Mouse (Mus musculus): Measurements from ENCODE around the gene Ifnar2. TPM values are rescaled to one million over a fixed set of nuclear protein-coding genes. Genes with fewer than 3 reads are reported as not detected.

Gene Ifnar2
- polyA plus RNA-seq, 1 experiment = 96.3 TPM

- Histone ChIP-seq H3K4me1 (ENCODE audit: control insufficient read depth, insufficient read depth, low read length) (peaks cover 21% of the 10 kb centered on the region), H3K4me3 (replicated peaks; ENCODE audit: extremely low read depth, low read depth, low read length) (no peak overlapping the region)
- no peak for DNase-seq
- TF ChIP-seq POLR2A (IDR thresholded peaks at IDR 0.05; ENCODE audit: borderline replicate concordance, extremely low read depth, low read depth, low read length) = no peak
- TF ChIP-seq CTCF (IDR thresholded peaks at IDR 0.05; ENCODE audit: insufficient read depth, low read length) = no peak
- 73% methylated on average over 2 of the region's 2 CpGs for WGBS
These were observed 5.5 kb upstream of the Ifnar2 start for GRCm38 (mm10) chr16:91367066-91367465.

DNA sequence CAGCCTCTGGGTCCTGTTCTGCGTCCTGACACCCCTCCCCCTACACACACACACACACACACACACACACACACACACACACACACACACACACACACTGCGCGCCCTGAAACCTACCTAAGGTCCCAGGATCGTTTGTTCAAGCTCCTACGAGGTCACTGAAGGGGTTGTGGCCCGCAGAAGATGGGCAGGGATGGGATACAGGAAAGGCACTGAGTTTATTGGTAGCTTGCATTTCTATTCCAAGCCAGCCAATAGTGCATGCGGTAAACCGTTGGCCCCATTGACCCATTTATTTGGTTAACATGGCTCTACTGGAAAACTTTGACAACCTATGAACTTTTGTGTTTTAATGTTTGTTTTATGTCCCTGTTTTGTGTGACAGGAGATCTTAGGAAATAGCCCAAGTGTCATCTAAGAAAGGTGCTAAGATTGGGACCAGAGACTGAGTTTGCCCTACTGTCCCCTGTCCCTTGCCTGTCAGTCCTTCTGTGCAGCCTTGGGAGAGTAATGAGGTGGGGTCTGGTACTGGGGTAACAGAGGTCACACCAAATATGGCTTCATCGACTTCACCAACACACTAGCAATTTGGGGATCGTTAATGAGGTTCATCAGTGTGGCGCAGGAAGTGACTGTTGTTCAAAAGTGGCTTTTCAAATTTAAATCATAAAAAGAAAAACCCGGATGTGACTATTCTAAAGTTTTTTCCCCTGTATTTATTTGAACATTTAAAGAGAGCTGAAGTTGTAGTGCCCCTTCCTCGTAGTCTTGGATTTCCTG is 1.1 kb downstream of the Ifnar2 start:
- 9% methylated on average over 13 of the region's 13 CpGs for WGBS
- Histone ChIP-seq H3K4me1 (ENCODE audit: control insufficient read depth, insufficient read depth, low read length) (peaks cover 17% of the 10 kb centered on the region), H3K4me3 (replicated peaks; ENCODE audit: extremely low read depth, low read depth, low read length) (peak overlapping the region; percentile 80)
- no peak for TF ChIP-seq CTCF (IDR thresholded peaks at IDR 0.05; ENCODE audit: insufficient read depth, low read length)
- TF ChIP-seq POLR2A (IDR thresholded peaks at IDR 0.05; ENCODE audit: borderline replicate concordance, extremely low read depth, low read depth, low read length) = no peak
- no peak for DNase-seq

DNA sequence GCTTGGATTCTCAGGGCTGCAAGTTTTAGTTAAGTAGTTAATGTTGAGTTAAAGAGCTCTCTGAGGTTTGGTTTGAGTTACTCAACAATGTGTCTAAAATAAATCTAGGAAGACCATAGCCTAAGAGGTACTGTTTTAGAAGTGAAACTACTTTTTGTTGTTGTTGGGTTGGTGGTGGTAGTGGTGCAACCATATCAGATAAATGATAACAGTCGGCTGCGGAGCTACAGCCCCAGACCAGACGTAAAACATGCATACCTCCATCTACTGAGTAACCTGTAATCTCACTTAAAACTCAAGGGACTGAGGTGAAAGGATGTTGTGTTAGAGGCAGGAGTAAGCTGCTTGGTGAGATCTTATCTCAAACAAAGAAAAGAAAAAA is 1.7 kb downstream of the Ifnar2 start:
- peaks cover 20% of the 10 kb centered on the region for H3K4me1 ChIP-seq (ENCODE audit: control insufficient read depth, insufficient read depth, low read length)
- WGBS = 16% methylated on average over 3 of the region's 3 CpGs
- no peak for DNase-seq
- TF ChIP-seq CTCF (IDR thresholded peaks at IDR 0.05; ENCODE audit: insufficient read depth, low read length) (no peak), POLR2A (IDR thresholded peaks at IDR 0.05; ENCODE audit: borderline replicate concordance, extremely low read depth, low read depth, low read length) (no peak)
- H3K4me3 ChIP-seq (replicated peaks; ENCODE audit: extremely low read depth, low read depth, low read length) = peak overlapping the region; percentile 21

DNA sequence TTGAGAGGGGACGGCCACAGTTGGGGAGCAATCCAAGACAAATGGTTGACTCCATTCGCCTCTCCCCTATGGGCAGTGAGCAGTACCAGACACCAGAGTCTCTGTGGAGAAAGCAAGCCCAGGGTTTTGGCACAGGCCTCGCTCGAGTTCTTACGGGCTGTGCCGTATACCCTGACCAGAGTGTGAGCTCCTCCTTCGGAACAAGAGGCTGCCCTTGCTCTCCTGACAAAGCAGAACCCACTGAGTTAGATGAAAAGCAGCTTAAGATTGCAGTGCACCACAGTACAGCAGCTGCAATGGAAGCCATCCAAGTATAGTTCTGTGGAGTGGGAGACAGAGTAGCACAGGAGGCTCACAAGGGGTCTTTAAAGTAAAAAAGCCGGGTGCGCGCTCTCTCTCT is 4.1 kb downstream of the Ifnar2 start:
- peaks cover 34% of the 10 kb centered on the region for H3K4me1 ChIP-seq (ENCODE audit: control insufficient read depth, insufficient read depth, low read length)
- DNase-seq = no peak
- no peak for TF ChIP-seq POLR2A (IDR thresholded peaks at IDR 0.05; ENCODE audit: borderline replicate concordance, extremely low read depth, low read depth, low read length)
- no peak for TF ChIP-seq CTCF (IDR thresholded peaks at IDR 0.05; ENCODE audit: insufficient read depth, low read length)
- no peak overlapping the region for H3K4me3 ChIP-seq (replicated peaks; ENCODE audit: extremely low read depth, low read depth, low read length)
- WGBS = 76% methylated on average over 10 of the region's 10 CpGs

DNA sequence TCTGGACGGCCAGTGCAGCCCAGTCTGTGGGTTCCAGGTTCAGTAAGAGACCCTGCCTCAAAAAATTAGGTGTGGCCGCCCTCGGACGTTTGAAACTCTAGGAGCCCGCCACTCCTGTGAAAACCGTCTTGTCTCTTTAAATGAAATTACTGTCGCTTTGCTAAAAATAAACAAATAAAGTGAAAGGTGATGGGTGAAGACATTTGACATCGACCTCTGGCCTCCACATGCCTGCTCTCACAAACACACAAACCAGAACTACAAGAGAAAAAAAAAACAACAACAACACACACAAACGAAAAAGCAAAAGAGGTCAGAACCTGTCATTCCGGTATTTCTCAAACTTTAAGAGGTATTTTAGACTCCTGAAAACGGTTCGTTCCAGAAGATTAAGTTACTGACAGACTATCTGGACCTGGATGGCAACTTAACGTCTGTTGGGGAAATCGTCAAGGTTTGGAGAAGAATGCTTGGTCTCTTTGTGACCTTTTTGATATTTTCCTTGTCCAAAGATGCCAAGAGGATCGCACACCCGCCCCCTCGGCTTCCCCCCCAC is 5.9 kb downstream of the Ifnar2 start:
- H3K4me1 ChIP-seq (ENCODE audit: control insufficient read depth, insufficient read depth, low read length) = peaks cover 38% of the 10 kb centered on the region
- 31% methylated on average over 17 of the region's 17 CpGs for WGBS
- DNase-seq = no peak
- TF ChIP-seq POLR2A (IDR thresholded peaks at IDR 0.05; ENCODE audit: borderline replicate concordance, extremely low read depth, low read depth, low read length) (no peak), CTCF (IDR thresholded peaks at IDR 0.05; ENCODE audit: insufficient read depth, low read length) (no peak)
- H3K4me3 ChIP-seq (replicated peaks; ENCODE audit: extremely low read depth, low read depth, low read length) = no peak overlapping the region

DNA sequence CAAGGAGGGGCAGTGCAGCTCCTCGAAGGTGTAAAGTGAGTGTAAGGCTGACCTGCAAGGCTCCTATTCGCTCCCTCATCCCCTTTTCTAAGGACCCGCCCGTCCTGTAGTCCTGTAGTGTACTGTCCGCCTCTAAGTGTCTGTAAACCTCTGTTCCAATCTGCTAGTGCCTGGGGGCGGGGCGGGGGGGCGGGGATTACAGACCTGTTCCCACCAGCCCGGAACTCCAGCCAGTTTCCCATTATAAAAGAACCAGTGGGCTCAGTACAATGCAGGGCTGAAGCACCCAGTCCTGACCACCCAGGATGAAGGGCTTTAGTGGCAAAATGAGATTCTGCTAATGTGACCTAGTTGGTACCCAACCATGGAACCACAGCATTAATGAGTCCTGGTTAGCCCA is 6.4 kb downstream of the Ifnar2 start:
- DNase-seq = no peak
- TF ChIP-seq CTCF (IDR thresholded peaks at IDR 0.05; ENCODE audit: insufficient read depth, low read length) = no peak
- no peak for TF ChIP-seq POLR2A (IDR thresholded peaks at IDR 0.05; ENCODE audit: borderline replicate concordance, extremely low read depth, low read depth, low read length)
- Histone ChIP-seq H3K4me1 (ENCODE audit: control insufficient read depth, insufficient read depth, low read length) (peaks cover 39% of the 10 kb centered on the region), H3K4me3 (replicated peaks; ENCODE audit: extremely low read depth, low read depth, low read length) (no peak overlapping the region)
- WGBS = 16% methylated on average over 9 of the region's 9 CpGs

DNA sequence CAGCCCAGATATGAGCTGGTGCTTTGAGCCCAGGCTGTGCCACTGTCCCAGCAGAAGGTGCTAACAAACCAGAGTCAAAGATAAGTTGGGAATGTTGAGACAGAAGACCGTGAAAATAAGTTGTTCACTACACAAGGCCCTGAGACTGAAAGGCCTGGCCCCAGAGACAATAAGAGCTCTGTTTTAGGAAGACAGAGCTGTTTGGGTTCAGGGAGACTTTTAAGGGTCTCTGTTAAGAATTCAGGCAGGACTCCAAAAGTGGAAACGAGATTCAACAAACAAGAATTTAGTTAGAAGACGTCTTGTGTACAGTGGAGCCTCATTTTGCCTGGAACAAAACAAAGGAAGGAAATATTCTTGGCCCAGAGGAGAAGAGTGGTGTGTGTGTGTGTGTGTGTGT is 6.8 kb downstream of the Ifnar2 start:
- Histone ChIP-seq H3K4me1 (ENCODE audit: control insufficient read depth, insufficient read depth, low read length) (peaks cover 37% of the 10 kb centered on the region), H3K4me3 (replicated peaks; ENCODE audit: extremely low read depth, low read depth, low read length) (no peak overlapping the region)
- WGBS = 19% methylated on average over 3 of the region's 3 CpGs
- DNase-seq = no peak
- TF ChIP-seq POLR2A (IDR thresholded peaks at IDR 0.05; ENCODE audit: borderline replicate concordance, extremely low read depth, low read depth, low read length) (no peak), CTCF (IDR thresholded peaks at IDR 0.05; ENCODE audit: insufficient read depth, low read length) (no peak)

DNA sequence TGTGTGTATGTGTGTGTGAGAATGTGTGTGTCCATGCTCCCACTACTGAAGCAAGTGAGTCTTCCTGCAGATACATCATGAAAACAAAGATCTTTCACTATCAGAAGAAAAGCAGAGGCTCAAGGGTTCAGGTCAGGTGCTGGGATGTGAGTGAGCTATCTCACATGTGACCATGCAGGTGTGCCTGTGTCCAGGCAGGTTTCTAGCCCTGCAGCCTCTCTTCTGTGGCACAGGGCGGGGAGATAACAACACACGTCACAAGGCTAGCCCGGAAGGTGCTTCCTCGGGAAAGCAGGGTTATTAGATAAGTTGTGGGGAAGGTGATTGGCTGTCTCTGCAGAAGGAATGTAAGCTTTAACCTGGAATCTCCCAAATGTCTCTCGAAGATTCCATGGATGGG is 7.6 kb downstream of the Ifnar2 start:
- Histone ChIP-seq H3K4me3 (replicated peaks; ENCODE audit: extremely low read depth, low read depth, low read length) (no peak overlapping the region), H3K4me1 (ENCODE audit: control insufficient read depth, insufficient read depth, low read length) (peaks cover 41% of the 10 kb centered on the region)
- TF ChIP-seq CTCF (IDR thresholded peaks at IDR 0.05; ENCODE audit: insufficient read depth, low read length) (no peak), POLR2A (IDR thresholded peaks at IDR 0.05; ENCODE audit: borderline replicate concordance, extremely low read depth, low read depth, low read length) (no peak)
- WGBS = 49% methylated on average over 5 of the region's 5 CpGs
- no peak for DNase-seq

DNA sequence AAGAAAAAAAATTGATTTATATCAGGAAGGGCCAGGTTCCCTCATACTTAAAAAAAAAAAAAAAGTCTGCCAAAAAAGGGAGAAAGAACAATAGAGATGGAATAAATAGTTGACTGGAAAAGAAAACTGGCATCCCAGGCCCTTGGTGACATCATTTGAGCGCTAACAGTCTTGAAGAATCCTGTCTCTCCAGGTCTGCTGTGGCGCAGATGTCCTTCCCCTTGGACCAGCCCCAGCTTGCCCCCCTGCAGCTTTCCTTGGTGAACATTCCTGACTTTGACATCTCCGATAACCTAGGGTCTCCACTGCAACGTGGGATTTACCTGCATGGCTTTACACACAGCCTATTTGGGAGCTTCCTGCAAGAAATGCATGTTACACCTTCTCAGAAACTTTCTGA is 9.0 kb downstream of the Ifnar2 start:
- Histone ChIP-seq H3K4me1 (ENCODE audit: control insufficient read depth, insufficient read depth, low read length) (peaks cover 42% of the 10 kb centered on the region), H3K4me3 (replicated peaks; ENCODE audit: extremely low read depth, low read depth, low read length) (no peak overlapping the region)
- no peak for DNase-seq
- 53% methylated on average over 4 of the region's 4 CpGs for WGBS
- TF ChIP-seq CTCF (IDR thresholded peaks at IDR 0.05; ENCODE audit: insufficient read depth, low read length) (no peak), POLR2A (IDR thresholded peaks at IDR 0.05; ENCODE audit: borderline replicate concordance, extremely low read depth, low read depth, low read length) (no peak)

GRCm38 (mm10) chr16:91382261-91382790 is 9.7 kb downstream of the Ifnar2 start:
- H3K4me1 ChIP-seq (ENCODE audit: control insufficient read depth, insufficient read depth, low read length) = peaks cover 41% of the 10 kb centered on the region
- H3K4me3 ChIP-seq (replicated peaks; ENCODE audit: extremely low read depth, low read depth, low read length) = no peak overlapping the region
- TF ChIP-seq CTCF (IDR thresholded peaks at IDR 0.05; ENCODE audit: insufficient read depth, low read length) = no peak
- no peak for TF ChIP-seq POLR2A (IDR thresholded peaks at IDR 0.05; ENCODE audit: borderline replicate concordance, extremely low read depth, low read depth, low read length)
- 84% methylated on average over 9 of the region's 9 CpGs for WGBS
- DNase-seq = no peak

All from lung, adult 2 months (tissue).